Mouse (Mus musculus) hindbrain, embryonic 12.5 days (tissue): ENCODE measurements at regions not wholly inside any gene's neighbourhood (a gene's known extent, or its start where the extent isn't known, plus 50 kb on each side); places are given as distances from the start of the nearest gene placed in this dataset.

Experiments
- ATAC-seq: fragments of 200-750 bp; cut with Nextera tagmentation; 2 replicates; pipeline ENCODE4 v1.8.0; 2017; ENCODE audit warnings: moderate TSS enrichment; ENCODE audit not compliant: low FRiP score
- H3K27ac ChIP-seq: fragments of 300-500 bp; sonication (generic); 2 replicates; pipeline ENCODE4 v1.5.1; 2016; ENCODE audit warnings: mild to moderate bottlenecking
- H3K27me3 ChIP-seq: fragments of 300-500 bp; sonication (generic); 2 replicates; pipeline ENCODE4 v1.6.1; 2016; ENCODE audit warnings: mild to moderate bottlenecking
- H3K36me3 ChIP-seq: fragments of 300-500 bp; sonication (generic); 2 replicates; pipeline ENCODE4 v1.6.1; 2016; ENCODE audit warnings: mild to moderate bottlenecking
- H3K4me1 ChIP-seq: fragments of 300-500 bp; sonication (generic); 2 replicates; pipeline ENCODE4 v1.6.1; 2016
- H3K4me2 ChIP-seq: fragments of 300-500 bp; sonication (generic); replicated peaks from 2 replicates; pipeline ENCODE4 v1.6.1; 2016; ENCODE audit warnings: mild to moderate bottlenecking
- H3K4me3 ChIP-seq: fragments of 300-500 bp; sonication (generic); 2 replicates; pipeline ENCODE4 v1.5.1; 2016; ENCODE audit warnings: mild to moderate bottlenecking
- H3K9ac ChIP-seq: fragments of 300-500 bp; sonication (generic); 2 replicates; pipeline ENCODE4 v1.6.1; 2016; ENCODE audit warnings: mild to moderate bottlenecking, moderate library complexity
- H3K9me3 ChIP-seq: fragments of 300-500 bp; sonication (generic); replicated peaks from 2 replicates; pipeline ENCODE4 v1.6.1; 2016; ENCODE audit warnings: mild to moderate bottlenecking
- WGBS: fragments of 180-500 bp; shearing (Covaris S2); methylation state at CpG from one replicate; pipeline ENCODE4 v1.1.7; 2016; 5-methylcytosine and 5-hydroxymethylcytosine counted together

DNA sequence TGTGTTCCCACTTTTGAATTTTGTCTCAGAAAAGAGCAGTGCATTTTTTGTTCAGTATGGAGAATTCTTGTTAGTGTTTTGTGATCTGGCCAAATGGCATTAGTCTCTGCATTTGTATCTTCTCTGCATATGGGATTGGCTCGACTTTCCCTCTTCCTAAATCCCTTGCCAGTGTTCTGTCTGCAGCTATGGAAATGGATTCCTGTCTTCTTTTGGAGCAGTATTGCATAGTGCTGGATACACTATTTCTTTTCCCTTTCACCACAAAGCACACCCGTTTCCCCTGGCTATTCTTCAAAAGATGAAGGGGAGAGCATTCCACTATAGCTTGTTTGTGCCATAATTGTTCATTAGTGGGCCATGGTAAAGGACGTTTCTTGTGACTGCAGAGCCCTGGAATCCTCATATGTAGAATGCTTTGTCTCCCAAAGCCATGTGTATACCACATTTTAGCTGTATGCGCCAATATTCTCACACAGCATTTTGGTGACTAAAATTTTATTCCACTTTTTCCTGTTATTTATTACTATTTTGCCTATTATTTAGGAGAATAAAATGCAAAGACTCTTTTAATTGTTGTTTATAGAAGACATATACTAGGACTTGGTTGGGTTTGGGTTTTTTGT lies 197.8 kb downstream of the Hs3st1 start:
- no peak overlapping the region for H3K9ac ChIP-seq
- H3K4me1 ChIP-seq = no peaks in the 10 kb centered on the region
- ATAC-seq = no peak
- 74% methylated on average over 4 of the region's 4 CpGs for WGBS
- no peak overlapping the region for H3K4me3 ChIP-seq
- no peak overlapping the region for H3K4me2 ChIP-seq
- H3K27ac ChIP-seq = no peak overlapping the region
- no peaks in the 10 kb centered on the region for H3K36me3 ChIP-seq
- H3K9me3 ChIP-seq = no peaks in the 10 kb centered on the region
- no peaks in the 10 kb centered on the region for H3K27me3 ChIP-seq

DNA sequence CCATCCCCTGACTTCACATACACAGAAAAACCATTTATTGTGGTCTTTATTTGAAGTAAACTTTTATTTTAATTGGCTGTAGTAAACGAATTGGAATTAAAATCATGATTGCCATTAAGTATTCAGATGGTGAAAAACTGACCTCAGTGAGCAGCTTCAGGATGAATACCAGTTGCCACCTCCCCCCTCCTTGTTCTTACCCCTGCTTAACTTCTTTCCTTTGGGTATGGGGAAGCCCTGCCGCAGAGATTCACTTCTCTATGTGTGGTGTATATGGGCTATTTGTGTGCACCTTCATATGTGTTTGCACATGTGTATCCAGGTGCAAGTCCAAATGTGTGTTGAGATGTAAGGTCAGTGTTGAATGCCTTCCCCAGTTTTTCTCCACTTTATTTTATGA lies 218.2 kb downstream of the Hs3st1 start:
- Histone ChIP-seq H3K27me3 (no peaks in the 10 kb centered on the region), H3K36me3 (no peaks in the 10 kb centered on the region), H3K4me1 (no peaks in the 10 kb centered on the region), H3K9ac (no peak overlapping the region), H3K27ac (no peak overlapping the region), H3K4me3 (no peak overlapping the region), H3K4me2 (no peak overlapping the region), H3K9me3 (no peaks in the 10 kb centered on the region)
- no peak for ATAC-seq
- WGBS = 80% methylated on average over 2 of the region's 2 CpGs

DNA sequence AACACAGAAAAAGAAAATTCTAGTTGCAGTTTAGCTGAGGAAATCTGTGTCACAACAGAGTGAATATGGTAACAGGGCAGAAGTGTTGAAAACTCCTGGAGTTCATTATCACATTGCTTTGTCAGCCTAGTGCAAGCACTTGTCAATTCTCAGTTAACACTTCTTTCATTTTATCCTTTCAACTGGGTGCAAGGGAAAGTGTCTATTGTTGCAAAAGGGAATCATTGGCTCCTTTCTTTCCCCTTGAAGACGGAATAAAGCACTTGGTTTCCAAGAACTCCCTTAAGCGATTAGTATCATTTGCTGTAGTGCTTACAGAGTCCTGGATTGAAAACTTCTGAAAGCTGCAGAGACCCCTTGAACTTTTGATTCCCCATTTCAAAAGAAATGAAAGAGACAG lies 218.9 kb downstream of the Hs3st1 start:
- no peak for ATAC-seq

DNA sequence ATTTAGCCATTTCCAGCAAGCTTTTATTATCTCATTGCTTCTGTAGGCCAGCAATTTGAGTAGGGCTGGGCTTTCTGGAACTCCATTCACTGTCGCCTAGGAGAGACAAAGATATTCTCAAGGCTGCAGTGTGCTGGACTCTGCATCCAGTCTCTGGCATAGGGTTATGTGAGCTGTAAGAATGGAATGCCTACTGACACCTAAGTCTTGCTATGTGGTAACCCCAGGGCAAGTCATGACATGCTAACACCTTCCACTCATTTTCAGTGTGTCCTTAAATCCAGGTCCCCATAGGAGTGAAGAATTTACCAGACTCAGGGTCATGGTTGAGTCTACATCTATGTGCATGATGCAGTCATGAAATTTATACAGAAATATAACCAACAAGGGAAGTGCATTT lies 245.0 kb downstream of the Hs3st1 start:
- H3K9me3 ChIP-seq = no peaks in the 10 kb centered on the region
- no peaks in the 10 kb centered on the region for H3K36me3 ChIP-seq
- no peak for ATAC-seq
- no peak overlapping the region for H3K27ac ChIP-seq
- no peaks in the 10 kb centered on the region for H3K4me1 ChIP-seq
- 76% methylated on average over 1 of the region's 1 CpGs for WGBS
- no peak overlapping the region for H3K9ac ChIP-seq
- no peak overlapping the region for H3K4me3 ChIP-seq
- no peak overlapping the region for H3K4me2 ChIP-seq
- H3K27me3 ChIP-seq = no peaks in the 10 kb centered on the region

More for the DNA sequence above, 218.9 kb downstream of the Hs3st1 start:
- H3K9ac ChIP-seq = no peak overlapping the region
- no peaks in the 10 kb centered on the region for H3K27me3 ChIP-seq
- H3K9me3 ChIP-seq = no peaks in the 10 kb centered on the region
- H3K36me3 ChIP-seq = no peaks in the 10 kb centered on the region
- no peaks in the 10 kb centered on the region for H3K4me1 ChIP-seq
- H3K4me2 ChIP-seq = no peak overlapping the region
- 25% methylated on average over 2 of the region's 2 CpGs for WGBS
- H3K27ac ChIP-seq = no peak overlapping the region
- no peak overlapping the region for H3K4me3 ChIP-seq

DNA sequence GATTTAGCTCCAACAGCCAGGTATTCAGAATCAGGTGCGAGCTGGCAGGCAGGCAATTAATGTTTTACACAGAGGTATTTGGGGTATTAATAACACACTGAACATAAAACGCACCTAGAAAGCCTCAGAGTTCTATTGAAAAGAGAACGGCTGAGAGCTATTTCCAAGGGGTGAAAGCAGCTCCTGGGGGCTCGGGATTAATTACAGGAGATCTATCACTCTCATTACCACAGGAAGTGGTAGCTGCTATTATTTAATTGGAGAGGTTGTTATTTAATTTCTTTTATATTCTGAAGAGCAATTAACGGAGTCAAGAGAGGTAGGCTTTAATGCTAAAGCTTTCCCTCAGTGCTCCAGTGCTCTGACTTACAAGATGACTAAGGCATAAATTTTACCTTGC lies 272.5 kb downstream of the Hs3st1 start:
- H3K9me3 ChIP-seq = no peaks in the 10 kb centered on the region
- no peak overlapping the region for H3K9ac ChIP-seq
- no peak overlapping the region for H3K4me2 ChIP-seq
- H3K27ac ChIP-seq = no peak overlapping the region
- H3K4me3 ChIP-seq = no peak overlapping the region
- 57% methylated on average over 5 of the region's 5 CpGs for WGBS
- H3K27me3 ChIP-seq = no peaks in the 10 kb centered on the region
- no peaks in the 10 kb centered on the region for H3K36me3 ChIP-seq
- H3K4me1 ChIP-seq = no peaks in the 10 kb centered on the region
- no peak for ATAC-seq

DNA sequence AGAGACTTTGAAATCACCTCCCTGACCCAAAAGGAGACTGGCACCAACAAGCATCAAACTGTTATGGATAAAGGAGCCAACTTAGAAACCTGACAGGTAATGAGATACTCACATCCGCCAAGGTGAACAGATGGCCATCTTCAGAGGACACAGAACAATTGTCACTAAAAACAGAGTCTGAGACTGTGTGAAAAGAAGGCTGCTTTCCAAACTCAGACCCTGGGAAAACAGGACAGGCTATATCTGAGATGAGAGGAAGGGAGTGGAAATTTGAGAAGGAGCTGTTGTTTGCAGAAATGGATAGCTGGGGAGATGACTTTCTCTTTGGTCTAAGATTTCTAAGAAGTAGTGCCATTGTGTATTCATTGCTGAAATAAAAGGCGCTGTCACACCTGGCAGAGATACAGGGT lies 297.2 kb downstream of the Hs3st1 start:
- ATAC-seq = no peak
- Histone ChIP-seq H3K27me3 (no peaks in the 10 kb centered on the region), H3K36me3 (no peaks in the 10 kb centered on the region), H3K4me1 (no peaks in the 10 kb centered on the region), H3K27ac (no peak overlapping the region), H3K9me3 (no peaks in the 10 kb centered on the region), H3K4me3 (no peak overlapping the region), H3K4me2 (no peak overlapping the region), H3K9ac (no peak overlapping the region)
- 85% methylated on average over 2 of the region's 2 CpGs for WGBS

DNA sequence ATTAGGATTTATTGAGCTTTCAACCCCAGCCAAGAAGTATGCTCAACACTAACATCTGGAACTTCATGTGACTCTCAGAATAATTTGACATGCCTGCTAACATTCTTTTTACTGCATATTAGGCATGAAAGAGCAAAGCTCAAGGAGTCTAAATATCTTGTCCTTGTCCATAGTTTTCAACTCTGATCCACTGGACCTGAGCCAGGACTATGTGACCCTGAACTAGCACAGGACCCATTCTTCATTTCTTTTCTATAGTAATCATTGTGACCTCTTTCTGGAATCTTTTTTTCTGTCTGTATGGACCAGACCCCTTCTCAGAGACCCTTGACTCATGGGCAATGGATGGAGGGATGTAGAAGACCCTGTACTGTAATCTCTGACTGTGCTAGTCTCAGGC lies 301.6 kb downstream of the Hs3st1 start:
- no peak overlapping the region for H3K27ac ChIP-seq
- H3K4me1 ChIP-seq = no peaks in the 10 kb centered on the region
- H3K9ac ChIP-seq = no peak overlapping the region

DNA sequence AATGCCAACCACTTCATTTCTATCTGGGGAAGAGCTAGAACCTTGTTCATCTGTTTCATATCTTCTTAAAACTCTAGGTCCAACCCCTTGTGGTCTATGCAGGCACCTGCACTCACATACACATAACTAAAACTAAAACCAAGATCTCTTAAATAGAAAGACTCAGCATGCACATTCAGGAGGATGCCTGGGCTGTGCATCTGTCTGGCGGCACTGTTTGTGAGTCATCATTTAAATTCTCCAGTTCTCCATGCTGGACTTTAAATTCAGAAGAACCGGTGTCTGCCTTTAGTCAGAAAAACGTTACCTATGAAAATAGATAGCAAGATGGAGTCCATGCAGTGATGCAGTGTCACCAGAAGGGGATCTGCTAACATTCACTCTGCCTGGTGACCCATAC lies 314.5 kb downstream of the Hs3st1 start:
- H3K9me3 ChIP-seq = no peaks in the 10 kb centered on the region
- H3K4me2 ChIP-seq = no peak overlapping the region
- no peaks in the 10 kb centered on the region for H3K27me3 ChIP-seq
- H3K36me3 ChIP-seq = no peaks in the 10 kb centered on the region
- no peak overlapping the region for H3K27ac ChIP-seq
- no peaks in the 10 kb centered on the region for H3K4me1 ChIP-seq
- 85% methylated on average over 3 of the region's 3 CpGs for WGBS
- H3K9ac ChIP-seq = no peak overlapping the region
- no peak overlapping the region for H3K4me3 ChIP-seq
- ATAC-seq = no peak

More for the DNA sequence above, 301.6 kb downstream of the Hs3st1 start:
- H3K9me3 ChIP-seq = no peaks in the 10 kb centered on the region
- no peak overlapping the region for H3K4me3 ChIP-seq
- H3K4me2 ChIP-seq = no peak overlapping the region
- H3K36me3 ChIP-seq = no peaks in the 10 kb centered on the region
- ATAC-seq = no peak
- H3K27me3 ChIP-seq = no peaks in the 10 kb centered on the region

DNA sequence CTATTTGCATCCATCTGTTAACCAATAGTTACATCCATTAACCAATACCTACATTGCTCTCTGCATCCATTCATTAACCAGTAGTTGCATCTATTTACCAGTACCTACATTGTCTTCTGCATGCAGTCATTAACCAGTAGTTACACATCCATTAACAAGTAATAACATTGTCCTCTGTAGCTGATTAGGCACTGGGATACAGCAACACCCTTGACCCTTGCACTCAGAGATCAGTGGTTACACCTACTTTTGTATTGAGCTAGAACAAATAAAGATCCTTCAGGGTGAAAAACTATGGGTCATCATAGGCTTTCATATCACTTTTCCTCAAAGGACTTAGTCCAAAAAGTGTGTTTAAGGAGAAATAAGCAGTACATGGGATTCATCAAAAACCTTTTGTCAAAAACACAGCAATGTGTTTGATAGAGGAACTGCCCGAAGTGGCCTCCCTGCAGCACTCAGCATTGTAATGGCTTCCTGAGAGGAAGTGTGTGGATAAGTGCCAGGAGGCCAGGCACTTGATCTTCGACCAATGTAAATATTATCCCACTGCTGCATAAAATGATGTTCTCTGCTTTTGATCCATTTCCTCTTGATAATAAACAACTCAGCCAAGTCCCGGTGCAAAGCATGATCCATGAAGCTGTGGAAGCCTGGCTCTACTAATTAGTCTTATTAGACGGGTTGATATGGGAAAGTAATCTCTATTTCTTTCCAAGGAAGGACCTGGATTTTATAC lies 317.6 kb downstream of the Hs3st1 start:
- WGBS = 77% methylated on average over 4 of the region's 4 CpGs
- no peak overlapping the region for H3K4me2 ChIP-seq
- no peak overlapping the region for H3K9ac ChIP-seq

DNA sequence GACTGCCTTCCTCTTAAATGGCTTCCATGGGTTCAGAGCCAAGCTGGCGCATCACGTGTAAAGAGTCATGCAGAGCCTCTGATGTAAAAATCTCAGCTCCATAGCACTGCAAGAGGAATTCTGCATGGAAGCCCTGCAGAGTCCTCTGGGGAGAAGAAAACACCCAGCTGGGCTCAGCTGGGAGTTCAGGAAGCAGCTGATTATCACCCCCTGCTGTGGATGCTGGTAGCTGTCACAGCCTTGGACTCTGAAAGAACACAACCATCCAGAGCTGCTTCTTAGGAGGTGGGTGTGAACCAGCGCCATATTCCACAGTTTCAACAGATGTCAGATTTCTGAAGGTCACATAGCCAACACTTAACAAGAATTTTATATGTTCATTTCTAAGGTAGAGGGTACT lies 329.2 kb downstream of the Hs3st1 start:
- H3K27me3 ChIP-seq = no peaks in the 10 kb centered on the region
- H3K9me3 ChIP-seq = no peaks in the 10 kb centered on the region
- H3K36me3 ChIP-seq = no peaks in the 10 kb centered on the region
- no peak overlapping the region for H3K4me2 ChIP-seq
- no peak overlapping the region for H3K4me3 ChIP-seq
- no peak overlapping the region for H3K27ac ChIP-seq
- WGBS = 67% methylated on average over 3 of the region's 3 CpGs
- no peaks in the 10 kb centered on the region for H3K4me1 ChIP-seq
- no peak overlapping the region for H3K9ac ChIP-seq
- no peak for ATAC-seq

More for the DNA sequence above, 317.6 kb downstream of the Hs3st1 start:
- H3K4me1 ChIP-seq = no peaks in the 10 kb centered on the region
- no peaks in the 10 kb centered on the region for H3K27me3 ChIP-seq
- no peaks in the 10 kb centered on the region for H3K36me3 ChIP-seq
- H3K27ac ChIP-seq = no peak overlapping the region
- no peak overlapping the region for H3K4me3 ChIP-seq
- no peaks in the 10 kb centered on the region for H3K9me3 ChIP-seq
- ATAC-seq = no peak

DNA sequence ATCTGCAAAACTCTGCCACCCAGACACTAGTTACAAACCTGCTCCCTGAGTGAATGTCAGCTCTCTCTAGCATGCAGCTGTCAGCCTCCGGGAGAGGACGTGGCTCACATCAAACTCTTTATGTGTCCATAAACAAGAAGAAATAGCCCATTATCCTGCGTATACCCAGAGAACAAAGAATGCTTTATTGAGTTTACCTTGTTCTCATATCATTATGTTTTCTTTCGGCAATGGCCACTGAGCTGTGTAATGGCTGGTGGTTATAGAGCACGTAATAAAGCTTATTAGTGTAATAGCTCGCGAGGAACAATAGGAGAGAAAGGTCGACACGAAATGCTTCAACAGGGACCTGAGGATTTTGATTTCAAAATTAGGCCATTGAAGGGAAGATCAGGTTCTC lies 331.6 kb downstream of the Hs3st1 start:
- 76% methylated on average over 9 of the region's 9 CpGs for WGBS
- H3K4me3 ChIP-seq = no peak overlapping the region
- no peaks in the 10 kb centered on the region for H3K4me1 ChIP-seq
- no peak for ATAC-seq
- H3K9me3 ChIP-seq = no peaks in the 10 kb centered on the region
- no peak overlapping the region for H3K4me2 ChIP-seq
- H3K27me3 ChIP-seq = no peaks in the 10 kb centered on the region
- H3K9ac ChIP-seq = no peak overlapping the region
- no peak overlapping the region for H3K27ac ChIP-seq
- no peaks in the 10 kb centered on the region for H3K36me3 ChIP-seq

DNA sequence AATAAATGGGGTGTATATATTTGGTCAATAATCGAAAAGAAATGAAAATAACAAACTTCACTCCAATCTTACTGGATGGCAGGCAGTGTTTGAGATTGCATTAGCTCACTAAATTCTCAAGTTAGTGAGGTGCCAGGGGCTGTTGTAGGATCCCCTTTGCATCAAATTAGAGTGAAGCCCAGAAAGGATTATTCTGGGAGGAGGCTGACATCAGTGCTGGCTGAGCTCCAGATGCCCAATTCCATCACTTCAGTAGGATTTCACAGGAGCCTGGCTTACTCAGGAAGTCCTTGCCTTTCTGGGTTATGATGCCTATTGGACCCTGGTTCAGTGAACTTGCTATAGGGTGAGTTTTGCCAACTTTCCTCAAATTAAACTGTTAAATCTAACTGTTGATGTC lies 336.5 kb downstream of the Hs3st1 start:
- no peaks in the 10 kb centered on the region for H3K9me3 ChIP-seq
- no peak overlapping the region for H3K9ac ChIP-seq
- no peak overlapping the region for H3K4me3 ChIP-seq
- H3K27me3 ChIP-seq = no peaks in the 10 kb centered on the region
- H3K4me2 ChIP-seq = no peak overlapping the region
- H3K36me3 ChIP-seq = no peaks in the 10 kb centered on the region
- 0 out of 2 replicates have a peak, but pooled peaks cover 8% of the 10 kb centered on the region for H3K4me1 ChIP-seq
- ATAC-seq = no peak
- 87% methylated on average over 1 of the region's 1 CpGs for WGBS
- H3K27ac ChIP-seq = no peak overlapping the region

DNA sequence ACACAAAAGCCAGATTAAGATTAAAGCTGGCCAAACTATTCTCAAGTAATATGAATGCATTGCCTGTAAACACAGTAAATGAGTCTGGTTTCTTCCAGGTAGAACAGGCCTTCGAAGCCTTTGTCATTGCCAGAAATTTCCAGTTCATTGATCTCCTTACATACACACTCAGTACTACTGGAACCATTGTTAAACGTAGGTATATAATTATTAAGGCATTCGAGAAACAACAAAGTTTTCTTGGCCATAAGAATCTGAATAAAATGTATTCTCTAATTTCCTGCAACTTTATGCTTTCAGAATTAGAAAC lies 337.5 kb downstream of the Hs3st1 start:
- no peaks in the 10 kb centered on the region for H3K27me3 ChIP-seq
- WGBS = 72% methylated on average over 3 of the region's 3 CpGs
- no peak overlapping the region for H3K27ac ChIP-seq
- no peak overlapping the region for H3K4me2 ChIP-seq
- H3K9ac ChIP-seq = no peak overlapping the region
- ATAC-seq = no peak; the same call in 1 of the 2 replicates
- 0 out of 2 replicates have a peak, but pooled peaks cover 8% of the 10 kb centered on the region for H3K4me1 ChIP-seq
- no peaks in the 10 kb centered on the region for H3K36me3 ChIP-seq
- no peaks in the 10 kb centered on the region for H3K9me3 ChIP-seq
- H3K4me3 ChIP-seq = no peak overlapping the region
